Mouse (Mus musculus): ENCODE data around the gene Babam2. TPM values are rescaled to one million over a fixed set of nuclear protein-coding genes. Genes with fewer than 3 reads are reported as not detected.

Babam2 gene
- total and polyA plus RNA-seq, 3 experiments = 25.2 to 32.9 (median 28.4) TPM

- Histone ChIP-seq H3K4me3 (no peak overlapping the region), H3K79me2 (replicated peaks; ENCODE audit: control insufficient read depth, insufficient read depth, low read length) (no peaks in the 10 kb centered on the region), H3K27ac (no peak overlapping the region), H3K4me1 (ENCODE audit: control insufficient read depth, insufficient read depth, low read length) (no peaks in the 10 kb centered on the region), H3K9ac (ENCODE audit: low read depth, low read length) (no peak overlapping the region), H3K36me3 (ENCODE audit: control insufficient read depth, insufficient read depth, low read length) (no peaks in the 10 kb centered on the region), H3K27me3 (ENCODE audit: control insufficient read depth, insufficient read depth, low read length) (no peaks in the 10 kb centered on the region)
- 34% methylated on average over 2 of the region's 2 CpGs for WGBS
- TF ChIP-seq POLR2A (IDR thresholded peaks at IDR 0.05; ENCODE audit: insufficient read depth, low read depth, low read length) (no peak), EP300 (IDR thresholded peaks at IDR 0.05; ENCODE audit: insufficient read depth, low read depth, low read length) (no peak), CTCF (IDR thresholded peaks at IDR 0.05) (no peak)
- intact Hi-C loops (cut with DNase I) = no loop called here
- no peak for DNase-seq
Measured at GRCm38 (mm10) chr5:31686040-31686439, 11.4 kb upstream of the Babam2 start.

- Histone ChIP-seq H3K36me3 (ENCODE audit: control insufficient read depth, insufficient read depth, low read length) (no peaks in the 10 kb centered on the region), H3K79me2 (replicated peaks; ENCODE audit: control insufficient read depth, insufficient read depth, low read length) (no peaks in the 10 kb centered on the region), H3K4me1 (ENCODE audit: control insufficient read depth, insufficient read depth, low read length) (no peaks in the 10 kb centered on the region), H3K9ac (ENCODE audit: low read depth, low read length) (no peak overlapping the region), H3K27ac (no peak overlapping the region), H3K4me3 (no peak overlapping the region), H3K27me3 (ENCODE audit: control insufficient read depth, insufficient read depth, low read length) (no peaks in the 10 kb centered on the region)
- 85% methylated on average over 3 of the region's 3 CpGs for WGBS
- TF ChIP-seq CTCF (IDR thresholded peaks at IDR 0.05) = no peak
- TF ChIP-seq POLR2A (IDR thresholded peaks at IDR 0.05; ENCODE audit: insufficient read depth, low read depth, low read length) = no peak
- no peak for TF ChIP-seq EP300 (IDR thresholded peaks at IDR 0.05; ENCODE audit: insufficient read depth, low read depth, low read length)
- no peak for DNase-seq
- intact Hi-C loops (cut with DNase I) = no loop called here
Measured at GRCm38 (mm10) chr5:31687972-31688371, 9.5 kb upstream of the Babam2 start.

- intact Hi-C loops (cut with DNase I) = no loop called here
- no peak for DNase-seq
- Histone ChIP-seq H3K79me2 (replicated peaks; ENCODE audit: control insufficient read depth, insufficient read depth, low read length) (no peaks in the 10 kb centered on the region), H3K4me1 (ENCODE audit: control insufficient read depth, insufficient read depth, low read length) (no peaks in the 10 kb centered on the region), H3K9ac (ENCODE audit: low read depth, low read length) (no peak overlapping the region), H3K27me3 (ENCODE audit: control insufficient read depth, insufficient read depth, low read length) (no peaks in the 10 kb centered on the region), H3K27ac (no peak overlapping the region), H3K36me3 (ENCODE audit: control insufficient read depth, insufficient read depth, low read length) (no peaks in the 10 kb centered on the region), H3K4me3 (no peak overlapping the region)
- no peak for TF ChIP-seq POLR2A (IDR thresholded peaks at IDR 0.05; ENCODE audit: insufficient read depth, low read depth, low read length)
- no peak for TF ChIP-seq CTCF (IDR thresholded peaks at IDR 0.05)
- no peak for TF ChIP-seq EP300 (IDR thresholded peaks at IDR 0.05; ENCODE audit: insufficient read depth, low read depth, low read length)
Measured at GRCm38 (mm10) chr5:31693191-31693590, 4.3 kb upstream of the Babam2 start.

GRCm38 (mm10) chr5:31696971-31697643, 377 bp upstream of the Babam2 start, which contains the start of gene Rbks:
TSS of gene Rbks (minus strand) at chr5:31697627.
- Histone ChIP-seq H3K27me3 (ENCODE audit: control insufficient read depth, insufficient read depth, low read length) (no peaks in the 10 kb centered on the region), H3K36me3 (ENCODE audit: control insufficient read depth, insufficient read depth, low read length) (peaks cover 2% of the 10 kb centered on the region), H3K27ac (peak within 1 kb of the TSS; percentile 96), H3K9ac (ENCODE audit: low read depth, low read length) (peak within 1 kb of the TSS; percentile 94), H3K4me1 (ENCODE audit: control insufficient read depth, insufficient read depth, low read length) (no peaks in the 10 kb centered on the region; the same call in 1 of the 2 replicates), H3K4me3 (peak within 1 kb of the TSS; percentile 94), H3K79me2 (replicated peaks; ENCODE audit: control insufficient read depth, insufficient read depth, low read length) (no peaks in the 10 kb centered on the region)
- intact Hi-C loops (cut with DNase I) = loop anchor here (2.0 to 5.0 kb wide), 4 partner anchors 85 to 440 kb away; no protein-coding TSS in a partner anchor
- WGBS = 5% methylated on average over 18 of the region's 18 CpGs
- no peak for TF ChIP-seq EP300 (IDR thresholded peaks at IDR 0.05; ENCODE audit: insufficient read depth, low read depth, low read length)
- TF ChIP-seq CTCF (IDR thresholded peaks at IDR 0.05) = no peak; the same call in 1 of the 2 replicates
- TF ChIP-seq POLR2A (IDR thresholded peaks at IDR 0.05; ENCODE audit: insufficient read depth, low read depth, low read length) = no peak; the same call in 1 of the 2 replicates
- no peak for DNase-seq

GRCm38 (mm10) chr5:31698297-31698726, 828 bp downstream of the Babam2 start:
- Histone ChIP-seq H3K27ac (peak overlapping the region; percentile 96), H3K36me3 (ENCODE audit: control insufficient read depth, insufficient read depth, low read length) (peaks cover 2% of the 10 kb centered on the region), H3K4me3 (peak overlapping the region; percentile 94), H3K9ac (ENCODE audit: low read depth, low read length) (peak overlapping the region; percentile 75), H3K27me3 (ENCODE audit: control insufficient read depth, insufficient read depth, low read length) (no peaks in the 10 kb centered on the region), H3K79me2 (replicated peaks; ENCODE audit: control insufficient read depth, insufficient read depth, low read length) (no peaks in the 10 kb centered on the region), H3K4me1 (ENCODE audit: control insufficient read depth, insufficient read depth, low read length) (no peaks in the 10 kb centered on the region; the same call in 1 of the 2 replicates)
- DNase-seq = peak; percentile 86 to 89
- WGBS = 3% methylated on average over 16 of the region's 16 CpGs
- TF ChIP-seq EP300 (IDR thresholded peaks at IDR 0.05; ENCODE audit: insufficient read depth, low read depth, low read length) (peak; percentile 95), POLR2A (IDR thresholded peaks at IDR 0.05; ENCODE audit: insufficient read depth, low read depth, low read length) (no peak; the same call in 1 of the 2 replicates)
- intact Hi-C loops (cut with DNase I) = loop anchor here (2.0 to 5.0 kb wide), 4 partner anchors 28 to 136 kb away; no protein-coding TSS in a partner anchor

- Histone ChIP-seq H3K79me2 (replicated peaks; ENCODE audit: control insufficient read depth, insufficient read depth, low read length) (no peaks in the 10 kb centered on the region), H3K27ac (peak overlapping the region; percentile 96), H3K4me3 (no peak overlapping the region), H3K36me3 (ENCODE audit: control insufficient read depth, insufficient read depth, low read length) (peaks cover 2% of the 10 kb centered on the region), H3K9ac (ENCODE audit: low read depth, low read length) (no peak overlapping the region), H3K27me3 (ENCODE audit: control insufficient read depth, insufficient read depth, low read length) (no peaks in the 10 kb centered on the region), H3K4me1 (ENCODE audit: control insufficient read depth, insufficient read depth, low read length) (no peaks in the 10 kb centered on the region; the same call in 1 of the 2 replicates)
- intact Hi-C loops (cut with DNase I) = loop anchor here (2.0 to 5.0 kb wide), 4 partner anchors 28 to 137 kb away; no protein-coding TSS in a partner anchor
- DNase-seq = no peak
- no peak for TF ChIP-seq POLR2A (IDR thresholded peaks at IDR 0.05; ENCODE audit: insufficient read depth, low read depth, low read length)
- TF ChIP-seq CTCF (IDR thresholded peaks at IDR 0.05) = no peak
- TF ChIP-seq EP300 (IDR thresholded peaks at IDR 0.05; ENCODE audit: insufficient read depth, low read depth, low read length) = no peak
- WGBS = 55% methylated on average over 4 of the region's 4 CpGs
Measured at GRCm38 (mm10) chr5:31698931-31699330, 1.4 kb downstream of the Babam2 start.
